Mouse (Mus musculus) erythroid progenitor cell, adult 5-6 weeks (primary cell): ENCODE data around the gene Btbd9. TPM values are rescaled to one million over a fixed set of nuclear protein-coding genes. Genes with fewer than 3 reads are reported as not detected.

ENCODE experiments used
- ATAC-seq: replicated peaks from 2 replicates; pipeline ENCODE4 v1.8.0; 2016; ENCODE audit warnings: moderate number of reproducible peaks, mild to moderate bottlenecking, moderate TSS enrichment, inconsistent platforms; ENCODE audit not compliant: poor library complexity, low FRiP score, severe bottlenecking
- total RNA-seq, 2 experiments: library from RNA; stranded (forward) in 1 of 2; stranded (reverse) in 1 of 2; fragments of 150-400 nt in 1 of 2; fragments of 186-747, 209-891 nt in 1 of 2; gene quantifications; 2 replicates each; pipeline versions ENCODE4 v1.2.3 to v1.2.4; 2015 to 2017; ENCODE audit warnings: low replicate concordance in 2 of 2

Gene Btbd9
- total RNA-seq, 2 experiments from 2014 or later: 7.7 to 8.8 TPM

DNA sequence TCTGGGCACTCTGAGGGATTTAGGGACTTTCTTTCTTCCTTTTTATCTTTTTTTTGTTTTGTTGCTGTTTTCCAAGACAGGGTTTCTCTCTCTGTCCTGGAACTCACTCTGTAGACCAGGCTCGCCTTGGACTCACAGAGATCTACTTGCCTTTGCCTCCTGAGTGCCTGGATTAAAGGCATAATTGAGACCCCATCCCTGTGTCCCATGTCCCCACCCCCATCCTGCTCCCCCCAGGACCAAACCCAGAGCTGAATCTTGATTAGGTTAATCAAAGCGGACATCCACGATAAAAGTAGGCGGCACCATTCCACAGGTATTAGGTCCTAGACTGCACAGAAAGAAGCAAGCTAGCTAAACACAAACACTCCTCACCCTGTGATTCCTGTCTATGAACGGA is 28.7 kb upstream of the Btbd9 start:
- ATAC-seq: no peak

DNA sequence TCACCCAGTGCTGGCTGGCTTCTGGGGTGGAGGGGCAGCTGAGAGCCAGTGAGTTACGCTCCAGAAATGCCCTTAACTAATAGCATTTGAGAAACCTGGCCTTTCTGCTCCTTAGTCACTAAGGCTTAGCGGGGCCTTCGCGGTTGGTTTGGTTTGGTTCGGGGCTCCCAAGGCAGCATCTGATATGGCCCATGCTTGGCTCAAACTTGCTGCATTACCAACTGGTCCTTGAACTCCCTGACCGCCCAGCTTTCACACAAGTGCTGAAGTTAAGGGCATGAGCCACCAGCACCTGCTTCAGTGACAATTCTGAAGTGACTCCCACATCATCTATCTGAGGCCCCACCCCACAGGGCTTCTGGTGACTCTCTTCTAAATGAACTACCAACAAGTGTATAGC is 28.0 kb upstream of the Btbd9 start:
- ATAC-seq: no peak

DNA sequence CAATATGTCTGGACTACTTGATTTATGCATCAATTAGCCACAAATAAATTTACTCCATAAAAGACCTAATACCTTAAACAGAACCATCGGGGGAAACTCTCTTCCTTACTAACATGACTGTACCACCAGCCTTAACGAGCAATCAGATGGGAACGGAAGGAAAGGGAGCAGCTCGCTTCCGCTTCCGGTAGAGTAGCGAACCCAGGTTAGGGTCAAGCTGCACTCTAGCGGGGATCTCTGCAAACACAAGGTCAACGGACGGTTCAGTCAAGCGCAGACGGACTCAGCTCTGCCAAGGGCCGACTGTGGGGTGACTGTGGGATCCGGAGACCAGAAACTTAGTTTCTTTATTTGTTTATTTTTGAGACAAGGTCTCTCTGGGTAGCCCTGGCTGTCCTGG is 25.9 kb upstream of the Btbd9 start:
- no peak for ATAC-seq

DNA sequence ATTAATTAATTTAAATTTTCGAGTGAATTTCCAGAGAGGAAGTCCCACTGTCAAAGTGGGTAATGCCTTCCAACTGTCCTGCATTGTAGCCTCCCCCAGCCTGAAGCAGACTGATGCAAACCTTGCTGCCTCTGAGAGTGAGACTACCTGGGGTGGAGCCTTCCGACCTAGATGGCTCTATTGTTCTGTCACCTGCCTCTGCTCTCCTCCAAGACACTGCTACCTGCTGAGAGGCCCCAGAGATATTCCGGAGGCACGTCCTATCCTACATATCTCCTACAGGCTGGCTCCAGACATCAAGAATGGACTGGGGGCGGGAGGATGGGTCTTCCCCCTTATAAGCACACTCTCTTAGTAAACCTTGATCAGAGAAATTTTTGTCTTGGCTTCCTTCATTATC is 22.0 kb upstream of the Btbd9 start:
- ATAC-seq: no peak

DNA sequence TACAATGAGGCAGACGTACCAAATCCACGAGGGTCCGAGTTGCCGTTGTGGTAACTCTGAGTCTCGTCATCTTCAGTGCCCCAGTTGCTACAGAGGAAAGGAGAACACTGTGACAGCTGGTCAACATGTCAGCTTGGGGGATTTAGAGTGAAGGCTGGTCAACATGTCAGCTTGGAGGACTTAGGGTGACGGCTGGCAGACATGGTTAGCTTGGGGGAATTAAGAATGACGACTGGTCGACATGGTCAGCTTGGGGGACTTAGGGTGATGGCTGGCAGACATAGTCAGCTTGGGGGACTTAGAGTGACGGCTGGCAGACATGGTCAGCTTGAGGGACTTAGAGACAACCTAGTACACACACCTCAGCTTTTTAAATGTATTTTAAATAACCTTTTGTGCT is 21.5 kb upstream of the Btbd9 start:
- no peak for ATAC-seq

DNA sequence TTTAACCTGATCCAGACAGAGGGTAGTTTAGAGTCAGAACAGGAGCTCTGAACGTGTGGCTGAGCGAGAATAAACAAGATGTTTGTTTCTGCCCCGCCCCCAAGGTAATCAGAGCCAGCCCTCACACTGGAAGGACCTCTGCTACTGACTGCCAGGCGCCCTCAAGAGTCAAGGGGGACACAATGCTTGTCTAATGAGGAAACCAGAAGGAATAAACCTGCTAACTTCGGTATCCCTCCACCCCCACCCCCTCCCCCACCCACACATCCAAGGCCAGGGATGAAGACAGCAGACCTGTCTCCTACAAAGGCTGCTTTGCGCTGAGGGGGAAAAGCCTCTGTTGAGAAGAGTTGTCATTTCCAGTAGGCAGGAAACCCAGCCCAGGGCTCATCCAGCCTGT is 18.6 kb upstream of the Btbd9 start:
- ATAC-seq: no peak

DNA sequence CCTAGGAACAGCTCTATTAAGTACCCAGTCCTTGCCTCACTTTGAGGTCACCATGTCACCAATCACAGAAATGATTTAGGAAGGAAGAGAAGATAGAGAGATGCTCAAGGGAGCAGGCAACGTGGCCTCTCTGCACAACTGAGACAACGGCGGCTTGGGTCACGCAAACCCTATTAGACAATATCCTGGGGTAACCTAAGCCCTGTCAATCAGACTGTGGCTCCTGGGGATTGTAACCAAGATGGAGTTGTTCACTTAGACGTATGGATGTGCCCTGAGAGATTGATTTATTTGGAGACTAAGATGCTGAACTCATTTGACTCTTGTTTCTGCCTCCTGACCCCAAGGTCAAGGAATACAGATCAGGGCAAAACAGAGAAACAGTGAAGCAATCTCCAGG is 18.1 kb upstream of the Btbd9 start:
- ATAC-seq: no peak

DNA sequence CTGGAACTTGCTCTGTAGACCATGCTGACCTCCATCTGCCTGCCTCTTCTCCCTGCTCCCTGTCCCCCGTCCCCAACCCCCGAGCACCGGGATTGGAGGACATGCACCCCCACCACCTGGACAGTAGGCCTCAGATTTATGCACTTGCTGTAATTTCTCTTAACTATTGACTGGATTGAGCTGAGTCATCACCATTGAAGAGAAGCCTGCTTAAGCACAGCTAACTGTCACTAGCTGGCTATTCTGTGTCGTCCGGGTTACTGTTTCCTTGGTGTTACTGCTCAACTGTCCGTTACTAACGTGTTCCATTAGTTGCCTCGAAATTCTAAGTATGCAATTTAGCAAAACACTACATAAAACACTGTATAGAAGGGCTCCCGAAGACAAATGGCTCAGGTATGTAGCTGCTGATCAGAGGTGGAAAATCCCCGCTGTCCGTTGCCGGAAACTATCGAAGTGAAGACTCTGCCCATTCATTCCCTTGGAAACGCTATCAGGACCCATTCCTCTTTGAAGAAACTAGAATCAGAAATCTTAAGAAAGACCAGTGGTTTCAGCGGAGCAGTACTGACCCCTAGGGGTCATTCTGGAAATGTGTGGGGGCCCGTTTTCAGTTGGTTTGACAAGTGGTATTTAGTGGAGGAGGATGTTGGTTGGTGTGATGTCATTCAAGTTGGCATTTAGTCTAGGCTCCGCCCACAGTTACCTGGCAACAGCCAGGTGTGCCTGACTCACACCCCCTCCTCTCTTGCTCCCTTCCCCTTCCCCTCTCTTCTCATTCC is 14.3 kb upstream of the Btbd9 start:
- ATAC-seq: no peak

DNA sequence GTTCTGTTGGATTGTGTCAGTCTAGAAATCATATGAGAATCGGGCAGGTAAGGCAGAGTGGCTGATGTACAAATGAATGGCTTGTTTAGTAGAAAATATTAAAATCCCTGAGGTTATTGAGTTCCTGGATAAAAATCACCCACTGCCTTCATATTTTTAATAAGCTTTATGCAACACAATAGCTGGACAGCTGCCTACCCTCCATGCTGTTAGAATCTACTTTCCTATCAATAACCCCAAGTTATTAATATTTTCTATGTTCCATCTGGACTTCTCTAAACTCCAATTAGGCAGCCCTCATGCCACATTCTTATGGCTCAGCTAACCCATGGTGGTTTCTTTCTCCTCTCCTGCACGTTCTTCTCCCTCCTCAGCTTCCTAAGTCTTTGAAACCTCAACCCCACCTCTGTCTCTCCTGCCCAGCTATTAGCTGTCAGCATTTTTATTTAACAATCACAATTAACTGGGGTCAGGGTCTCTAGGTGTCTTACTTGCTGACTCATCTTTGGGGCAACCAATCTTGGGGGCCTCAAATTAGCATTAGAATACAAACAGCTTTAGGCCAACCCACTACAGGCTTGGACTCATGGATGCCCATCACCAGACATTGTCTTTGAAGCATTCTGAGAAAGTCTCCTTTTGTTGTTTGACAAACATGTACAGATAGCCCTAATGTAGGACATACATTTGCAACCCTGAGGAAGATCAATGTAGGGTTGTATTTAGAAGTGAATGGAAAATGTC is 7.1 kb upstream of the Btbd9 start:
- ATAC-seq: no peak

DNA sequence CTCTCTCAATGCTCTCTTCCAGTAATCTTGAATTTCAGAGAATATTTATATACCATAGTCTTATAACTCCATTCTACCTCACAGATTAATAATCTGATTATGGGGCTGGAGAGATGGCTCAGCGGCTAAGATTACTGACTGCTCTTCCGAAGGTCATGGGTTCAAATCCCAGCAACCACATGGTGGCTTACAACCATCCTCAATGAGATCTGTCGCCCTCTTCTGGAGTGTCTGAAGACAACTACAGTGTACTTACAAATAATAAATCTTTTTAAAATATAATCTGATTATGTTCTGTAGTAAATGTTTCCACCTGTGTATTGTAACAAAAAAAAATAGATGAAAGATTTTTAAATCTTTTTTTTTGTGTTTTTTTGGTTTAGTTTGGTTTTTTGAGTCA is 6.0 kb upstream of the Btbd9 start:
- ATAC-seq: no peak

DNA sequence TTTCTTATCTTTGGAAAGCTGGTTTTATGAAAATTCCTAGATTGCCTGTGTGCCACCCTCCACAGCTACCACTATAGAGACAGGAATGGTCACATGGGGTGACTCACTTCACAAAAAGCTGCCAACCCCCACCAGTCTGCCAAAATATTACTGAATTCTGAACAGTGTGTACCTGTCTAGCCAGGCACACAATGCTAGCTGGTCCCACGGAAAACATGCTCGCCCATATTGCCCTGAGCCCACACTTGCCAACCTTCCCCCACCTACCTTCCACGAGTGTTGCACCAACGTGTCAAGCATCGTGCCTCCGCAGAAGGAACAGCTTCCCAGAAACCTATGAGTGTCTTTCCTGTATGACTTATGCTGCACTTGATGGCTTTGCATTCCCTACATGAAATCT is 4.9 kb upstream of the Btbd9 start:
- ATAC-seq: no peak

DNA sequence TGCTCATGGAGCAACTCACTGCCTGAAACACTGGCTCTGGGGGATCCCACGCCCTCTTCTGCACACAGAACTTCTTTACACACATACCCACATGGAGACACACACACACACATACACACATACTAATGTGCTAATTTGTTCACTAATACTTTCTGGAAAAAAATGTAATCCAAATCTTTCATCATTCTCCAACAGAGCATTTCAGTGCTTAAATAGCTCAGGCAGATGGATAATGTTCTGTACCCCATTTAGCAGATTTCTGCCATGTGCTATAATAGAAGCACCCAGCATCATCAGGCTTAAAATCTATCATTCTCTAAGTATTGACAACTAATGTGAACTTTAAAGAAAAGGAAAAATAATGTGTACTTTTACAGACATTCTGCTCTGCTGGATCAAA is 4.5 kb upstream of the Btbd9 start:
- ATAC-seq: no peak

DNA sequence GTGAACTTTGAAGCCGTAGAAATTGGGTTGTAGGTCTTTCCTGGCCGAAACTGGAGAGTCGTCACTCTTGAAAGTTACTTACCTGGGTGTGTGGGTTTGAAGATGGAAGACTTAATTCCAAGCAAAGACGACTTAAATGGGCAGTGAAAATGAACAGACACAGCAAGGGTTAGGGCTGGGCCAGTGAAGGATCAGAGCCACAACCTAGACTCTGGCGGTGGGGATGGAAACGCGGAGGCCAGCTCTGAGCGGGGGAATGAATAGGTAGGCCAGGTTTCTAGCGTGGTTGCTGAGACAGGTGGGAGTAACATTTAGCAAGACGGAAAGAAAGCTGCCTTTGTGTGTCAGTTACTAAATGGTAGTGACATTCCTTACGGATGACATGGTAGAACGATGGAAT is 658 bp upstream of the Btbd9 start:
- no peak for ATAC-seq

DNA sequence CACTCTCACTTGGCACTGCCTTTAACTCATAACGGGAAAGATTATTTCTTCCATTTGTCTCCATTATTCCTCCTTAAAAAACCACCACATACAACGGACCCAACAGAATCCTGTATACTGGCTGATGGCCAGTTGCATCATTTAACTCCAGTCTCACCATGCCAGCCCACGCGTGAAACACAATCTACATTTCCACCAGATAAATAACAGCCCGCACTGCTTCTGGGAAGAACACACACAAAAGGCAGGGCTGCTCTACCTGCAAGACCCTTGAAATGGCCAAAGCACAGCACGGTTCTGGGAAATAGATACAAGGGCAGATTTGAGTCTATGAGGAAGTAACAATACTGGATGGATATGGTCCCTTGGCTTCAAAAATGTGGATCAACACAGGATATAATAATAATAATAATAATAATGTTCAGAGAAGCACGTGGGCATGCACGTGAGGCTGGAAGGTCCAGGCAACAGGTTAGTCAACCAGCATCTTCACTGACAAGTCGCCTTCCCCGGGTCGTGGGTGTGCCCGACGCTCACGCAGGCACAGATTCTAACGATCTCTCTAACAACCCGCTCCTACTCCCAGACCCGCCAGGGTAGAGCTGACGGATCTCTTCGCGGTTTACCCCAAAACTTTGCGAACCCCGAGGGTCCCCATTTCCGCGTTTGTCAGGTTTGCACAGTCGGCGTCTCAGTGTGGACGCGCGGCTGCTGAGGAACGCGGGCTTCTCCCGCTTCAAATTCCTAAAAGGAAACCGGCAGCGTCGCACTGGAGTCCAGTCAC is 975 bp downstream of the Btbd9 start:
- no peak for ATAC-seq

DNA sequence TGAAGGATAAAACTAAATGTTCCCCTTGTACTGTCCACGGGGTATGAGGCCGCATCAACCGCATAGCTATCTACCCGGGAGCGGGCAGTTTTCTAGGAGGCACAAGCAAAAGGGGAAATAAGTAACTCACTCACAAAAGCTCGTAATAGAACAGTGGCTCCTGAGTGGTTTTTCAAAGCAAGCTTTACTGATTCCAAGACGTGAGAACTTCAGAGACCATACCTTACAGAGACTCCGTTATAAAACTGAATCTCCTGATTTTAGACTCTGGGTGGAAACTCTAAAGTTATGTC is 1.6 kb downstream of the Btbd9 start:
- ATAC-seq: no peak

DNA sequence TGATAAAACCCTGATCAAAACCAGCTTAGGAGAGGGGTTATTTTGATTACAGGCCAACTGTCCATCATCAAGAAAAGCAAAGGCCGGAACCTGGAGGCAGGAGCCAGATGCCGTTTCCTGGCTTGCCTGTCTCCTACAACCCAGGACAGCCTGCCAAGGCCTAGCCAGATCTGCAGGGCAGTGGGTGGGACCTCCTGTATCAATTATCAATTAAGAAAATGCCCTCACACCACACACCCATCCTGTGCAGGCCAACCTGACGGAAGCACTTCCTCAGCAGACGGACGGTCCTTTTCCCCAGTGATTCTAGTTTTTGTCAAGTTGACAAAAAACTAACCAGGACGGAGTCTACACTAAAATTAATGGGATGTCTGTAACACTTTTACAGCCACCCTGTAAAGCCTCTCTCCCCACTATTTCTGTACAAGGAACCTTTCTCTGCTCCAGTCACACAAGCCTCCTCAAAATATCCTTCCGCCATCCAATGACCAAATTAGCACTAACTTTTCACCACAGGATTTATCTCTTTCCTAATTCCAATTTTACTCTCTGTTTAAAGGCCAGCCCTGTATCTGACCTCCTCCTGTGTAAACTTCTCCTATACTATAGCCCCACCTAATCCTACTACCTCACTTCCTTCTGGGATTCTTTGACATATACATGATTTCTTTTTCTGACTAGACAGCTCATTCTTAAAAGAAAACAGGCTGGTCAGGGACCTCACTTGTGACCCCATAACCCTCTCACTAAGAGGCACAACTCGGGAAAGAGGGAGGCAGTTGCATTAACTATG is 2.1 kb downstream of the Btbd9 start:
- no peak for ATAC-seq

DNA sequence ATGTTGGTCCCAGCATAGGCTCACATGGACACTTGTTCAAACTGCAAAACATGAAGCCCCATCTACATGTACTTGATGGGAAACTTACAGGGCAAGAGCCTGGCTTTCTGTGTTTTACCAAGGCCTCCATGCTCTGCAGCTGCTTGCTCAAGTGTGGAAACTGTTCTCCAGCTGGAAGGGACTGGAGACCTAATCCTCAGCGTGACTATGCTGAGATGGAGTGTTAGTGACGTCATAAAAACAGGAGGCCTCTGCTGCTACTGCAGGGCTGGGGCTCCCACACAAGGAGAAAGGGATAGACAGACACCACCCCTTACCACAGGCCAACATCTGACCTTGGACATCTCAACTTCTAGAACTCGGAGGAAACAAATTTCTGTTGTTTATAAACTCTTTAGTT is 5.3 kb downstream of the Btbd9 start:
- no peak for ATAC-seq

DNA sequence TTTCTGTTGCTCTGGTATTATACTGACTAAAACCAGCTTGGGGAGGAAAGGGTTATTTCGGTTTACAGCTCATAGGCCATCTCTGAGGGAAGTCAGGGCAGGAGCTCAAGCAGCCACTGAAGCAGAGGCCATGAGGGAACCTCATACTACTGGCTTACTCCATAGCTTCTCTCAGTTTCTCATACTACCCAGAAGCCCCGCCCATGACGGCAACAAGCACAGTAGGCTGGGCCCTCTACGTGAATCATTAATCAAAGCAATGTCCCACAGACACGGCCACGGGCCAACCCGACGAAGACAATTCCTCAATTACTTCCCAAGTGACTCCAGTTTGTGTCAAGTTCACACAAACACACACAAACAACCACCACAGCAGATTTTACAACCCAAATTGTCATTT is 6.1 kb downstream of the Btbd9 start:
- ATAC-seq: no peak

DNA sequence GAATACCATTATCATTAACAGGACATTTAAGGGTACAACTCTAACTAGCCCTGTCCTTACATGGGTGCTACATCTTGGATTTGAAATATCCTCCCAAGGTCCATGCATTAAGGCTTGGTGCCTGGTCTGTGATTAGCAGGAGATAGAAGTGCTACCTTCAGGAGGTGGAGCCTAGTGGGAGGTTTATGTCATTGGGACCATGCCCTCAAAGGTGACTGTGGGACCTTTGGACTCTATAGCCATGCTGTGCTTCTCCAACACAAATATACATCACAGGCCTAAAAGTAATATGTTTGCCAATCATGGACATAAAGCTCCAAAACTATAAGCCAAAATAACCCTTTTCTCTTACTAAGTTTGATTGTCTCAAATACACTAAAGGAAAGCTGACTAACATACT is 7.8 kb downstream of the Btbd9 start:
- ATAC-seq: no peak

DNA sequence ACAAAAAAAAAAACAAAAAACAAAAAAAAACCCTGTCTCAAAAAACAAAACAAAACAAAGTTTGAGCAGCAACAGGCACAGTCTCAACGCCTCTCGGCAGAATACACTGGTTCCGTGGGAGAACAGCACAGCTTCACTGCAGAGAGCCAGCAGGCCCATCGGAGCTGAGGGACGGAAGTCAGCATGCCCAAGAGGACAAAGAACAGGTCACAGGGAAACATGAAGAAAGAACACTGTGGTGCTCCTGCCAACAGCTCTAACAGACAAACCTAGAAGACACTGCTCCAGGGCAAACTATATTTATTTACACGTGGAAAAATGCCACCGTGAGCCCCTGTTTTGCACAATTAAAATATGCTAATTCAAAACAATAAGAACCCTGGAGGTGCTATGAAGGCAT is 11.3 kb downstream of the Btbd9 start:
- ATAC-seq: no peak
